Mouse (Mus musculus): Measurements from ENCODE around the gene Bsg. TPM values are rescaled to one million over a fixed set of nuclear protein-coding genes. Genes with fewer than 3 reads are reported as not detected.

Bsg gene
- polyA plus RNA-seq, 1 experiment from 2014 or later: 376 TPM

GRCm38 (mm10) chr10:79703541-79703940 is 750 bp upstream of the Bsg start:
- no peak for DNase-seq (ENCODE audit: low spot score)

GRCm38 (mm10) chr10:79704970-79705360 is 674 bp downstream of the Bsg start:
- no peak for DNase-seq (ENCODE audit: low spot score)

DNA sequence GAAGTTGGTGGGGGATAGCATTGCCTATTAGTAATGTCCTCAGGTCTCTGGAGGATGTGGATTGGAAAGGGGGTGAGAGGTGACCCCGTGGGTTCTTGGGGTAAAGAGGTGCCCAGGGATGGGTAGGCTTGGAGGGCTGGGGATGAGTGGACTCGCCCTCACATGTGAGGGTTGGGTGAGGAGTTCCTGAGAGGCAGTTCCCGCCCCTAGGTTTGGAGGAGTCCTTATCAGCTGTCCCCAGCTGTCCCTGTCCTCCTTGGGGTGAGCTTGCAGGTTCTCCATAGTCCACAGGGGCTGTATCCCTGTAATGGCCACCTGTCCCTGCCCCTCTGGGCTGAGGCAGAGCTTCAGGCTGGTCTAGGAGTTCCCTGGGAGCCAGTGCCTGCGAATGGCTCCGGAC is 1.7 kb downstream of the Bsg start:
- DNase-seq (ENCODE audit: low spot score): no peak

DNA sequence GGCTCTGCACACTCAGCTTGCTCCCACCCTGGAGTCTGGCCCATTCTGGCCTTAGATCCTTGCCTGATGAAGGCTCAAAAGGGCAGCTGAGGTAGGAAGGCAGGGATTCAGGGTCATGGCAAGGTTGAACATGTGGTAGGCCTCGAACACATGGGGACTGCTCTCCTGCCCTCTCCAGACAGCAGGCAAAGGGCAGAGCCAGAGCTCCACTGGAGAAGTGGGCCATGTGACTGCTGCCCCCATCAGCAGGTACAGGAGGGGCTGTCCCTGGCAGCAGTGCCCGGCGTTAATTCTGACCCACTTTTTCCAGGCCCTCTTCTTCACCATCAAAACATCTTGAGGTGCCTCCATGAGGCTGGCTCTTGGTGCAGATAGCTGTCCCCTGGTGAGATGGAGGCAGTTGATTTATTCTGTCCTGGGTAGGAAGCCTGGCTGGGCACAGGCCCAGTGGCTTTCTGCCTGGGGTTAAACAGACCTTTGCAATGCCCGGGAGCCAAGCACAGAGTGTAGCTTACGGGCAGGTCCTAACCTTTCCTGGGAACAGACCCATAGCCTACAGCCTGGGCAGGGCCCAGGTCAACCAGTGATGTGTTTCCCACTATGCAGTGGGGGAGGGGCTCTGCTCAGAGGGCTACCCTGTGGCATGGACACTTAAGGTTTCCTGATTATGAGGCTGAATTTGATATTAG is 2.3 kb downstream of the Bsg start:
- DNase-seq (ENCODE audit: low spot score): no peak

- no peak for DNase-seq (ENCODE audit: low spot score)
Measured at GRCm38 (mm10) chr10:79707162-79707561, 2.9 kb downstream of the Bsg start.

GRCm38 (mm10) chr10:79707759-79708158 is 3.5 kb downstream of the Bsg start:
- DNase-seq (ENCODE audit: low spot score): no peak

GRCm38 (mm10) chr10:79708668-79709067 is 4.4 kb downstream of the Bsg start:
- no peak for DNase-seq (ENCODE audit: low spot score)

GRCm38 (mm10) chr10:79709307-79709706 is 5.0 kb downstream of the Bsg start:
- no peak for DNase-seq (ENCODE audit: low spot score)

- peak; percentile 49 for DNase-seq (ENCODE audit: low spot score)
Measured at GRCm38 (mm10) chr10:79712029-79712428, 7.7 kb downstream of the Bsg start.

GRCm38 (mm10) chr10:79712499-79713126 is 8.3 kb downstream of the Bsg start:
- DNase-seq (ENCODE audit: low spot score): peak; percentile 71

DNA sequence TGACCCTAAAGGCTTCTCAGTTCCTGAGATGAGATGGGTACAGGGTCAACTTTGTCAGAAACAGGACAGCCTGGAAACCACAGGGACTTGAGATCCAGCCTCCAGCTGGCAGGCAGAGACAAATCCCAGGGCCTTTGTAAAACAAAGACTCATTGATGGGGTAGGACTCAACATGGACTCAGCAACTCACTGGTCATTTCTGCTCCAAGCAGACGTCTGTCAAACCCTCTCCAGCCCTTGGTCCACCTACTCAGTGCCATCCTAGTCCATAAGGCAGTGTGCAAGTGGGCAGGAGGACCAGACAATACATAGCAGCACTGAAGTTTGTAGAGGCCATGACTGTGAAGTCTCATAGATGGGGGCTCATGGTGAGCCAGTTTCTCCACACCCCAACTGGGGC is 8.9 kb downstream of the Bsg start:
- DNase-seq (ENCODE audit: low spot score): no peak

GRCm38 (mm10) chr10:79714996-79715395 is 10.7 kb downstream of the Bsg start:
- DNase-seq (ENCODE audit: low spot score): no peak

DNA sequence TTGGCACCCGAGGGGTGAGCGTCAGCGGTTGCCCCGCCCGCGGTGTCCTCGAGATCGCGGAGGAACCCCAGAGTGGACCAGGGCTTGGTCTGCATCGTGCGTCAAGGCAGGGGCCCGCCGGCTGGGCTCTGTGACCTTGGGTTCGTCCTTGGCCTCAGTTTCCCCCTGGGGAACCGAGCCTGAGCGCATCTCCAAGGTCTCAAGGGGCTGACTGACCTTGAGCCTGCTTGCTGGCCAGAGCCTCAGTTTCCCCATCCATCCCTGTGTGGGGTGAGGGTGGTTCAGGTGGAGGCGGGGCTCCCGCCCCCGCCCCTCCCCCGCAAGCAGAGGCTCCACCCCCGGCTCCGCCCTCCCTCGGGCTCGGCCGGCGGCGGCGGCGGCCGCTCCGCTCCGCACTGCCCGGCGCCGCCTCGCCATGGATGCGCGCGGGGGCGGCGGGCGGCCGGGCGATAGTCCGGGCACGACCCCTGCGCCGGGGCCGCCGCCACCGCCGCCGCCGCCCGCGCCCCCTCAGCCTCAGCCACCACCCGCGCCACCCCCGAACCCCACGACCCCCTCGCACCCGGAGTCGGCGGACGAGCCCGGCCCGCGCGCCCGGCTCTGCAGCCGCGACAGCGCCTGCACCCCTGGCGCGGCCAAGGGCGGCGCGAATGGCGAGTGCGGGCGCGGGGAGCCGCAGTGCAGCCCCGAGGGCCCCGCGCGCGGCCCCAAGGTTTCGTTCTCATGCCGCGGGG is 12.1 kb downstream of the Bsg start, which contains the start of gene Hcn2:
Gene Hcn2, plus strand, starts transcription at position 381 of the 734 bp plus-strand sequence.
- DNase-seq (ENCODE audit: low spot score): no peak

- no peak for DNase-seq (ENCODE audit: low spot score)
Measured at GRCm38 (mm10) chr10:79716988-79717355, 12.7 kb downstream of the Bsg start.

- peak; percentile 69 for DNase-seq (ENCODE audit: low spot score)
Measured at GRCm38 (mm10) chr10:79717640-79718357, 13.5 kb downstream of the Bsg start.

DNA sequence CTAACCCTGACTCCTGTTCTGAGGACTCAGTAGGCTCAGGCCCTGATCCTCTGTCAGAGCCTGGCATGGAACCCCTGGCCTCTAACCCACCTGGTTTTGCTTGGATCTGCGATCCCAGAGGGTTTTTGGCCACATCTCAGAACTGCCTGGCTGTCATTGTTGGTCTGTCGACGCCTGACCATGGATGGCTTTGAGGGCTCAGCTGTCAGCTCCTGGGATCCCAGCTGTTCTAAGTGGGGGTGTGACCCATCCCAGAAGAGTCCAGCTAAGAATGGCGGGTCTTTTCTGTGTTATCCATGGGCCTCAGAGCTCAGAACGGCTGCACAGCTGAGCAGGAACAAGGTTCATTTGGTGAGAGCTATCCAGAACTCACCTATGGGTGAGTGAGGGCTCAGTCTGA is 16.8 kb downstream of the Bsg start:
- no peak for DNase-seq (ENCODE audit: low spot score)

- DNase-seq (ENCODE audit: low spot score): no peak
Measured at GRCm38 (mm10) chr10:79723047-79723446, 18.8 kb downstream of the Bsg start.

GRCm38 (mm10) chr10:79723692-79724091 is 19.4 kb downstream of the Bsg start:
- no peak for DNase-seq (ENCODE audit: low spot score)

GRCm38 (mm10) chr10:79726090-79726489 is 21.8 kb downstream of the Bsg start:
- DNase-seq (ENCODE audit: low spot score): peak; percentile 41

GRCm38 (mm10) chr10:79728323-79729249 is 24.3 kb downstream of the Bsg start:
- no peak for DNase-seq (ENCODE audit: low spot score)
